In the genomic region with DNA sequence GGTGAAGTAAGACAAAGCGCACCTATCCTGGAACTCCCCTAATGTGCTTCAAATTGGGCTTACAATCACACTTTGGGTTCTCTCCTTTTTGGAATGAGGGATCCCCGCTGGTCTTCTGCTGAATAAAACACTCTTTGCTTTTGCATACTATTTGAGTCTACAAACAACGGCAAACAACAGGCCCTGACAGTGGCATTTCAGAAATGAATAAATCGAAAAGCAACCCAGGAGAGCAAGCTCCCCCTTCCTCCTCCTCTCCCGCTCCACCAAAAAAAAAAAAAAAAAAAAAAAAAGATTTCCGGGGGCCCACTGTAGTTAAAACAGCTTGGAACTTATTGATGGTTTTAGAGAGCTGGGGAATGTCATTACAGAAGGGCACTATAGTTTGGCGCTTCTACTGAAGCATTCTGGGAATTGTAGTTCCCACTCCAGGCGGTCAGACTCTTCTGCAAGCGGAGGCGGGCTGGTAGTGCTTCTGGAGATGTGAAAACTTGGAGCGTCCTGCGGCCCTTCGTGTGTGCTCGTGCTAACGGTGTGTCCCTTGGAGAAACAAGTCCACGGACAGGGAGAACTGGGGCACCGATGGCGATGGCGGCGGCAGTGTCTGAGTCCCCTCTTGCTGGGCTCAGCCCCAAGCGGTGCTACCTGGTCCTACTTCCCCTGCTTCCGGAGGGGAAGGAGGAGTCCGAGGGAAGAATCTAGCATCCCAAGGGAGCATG, we compare ENCODE assay signal across 8 mouse cellular contexts. TPM values are rescaled to one million over a fixed set of nuclear protein-coding genes. Genes with fewer than 3 reads are reported as not detected.
A peak's percentile ranks its signal among the peaks of the same experiment; 100 is the strongest.
DNase-seq lines count a peak whose midpoint lies in the region; ATAC-seq lines count a peak whose summit lies in the region.

Gene Zfp114, plus strand, starts transcription at position 443 of the 719 bp plus-strand sequence.

- H3K36me3 ChIP-seq in embryonic facial prominence, embryonic 12.5 days, result no peaks in the 10 kb centered on the region
- no peaks in the 10 kb centered on the region for H3K36me3 ChIP-seq in limb, embryonic 10.5 days
- no peaks in the 10 kb centered on the region for H3K36me3 ChIP-seq in midbrain, embryonic 10.5 days

- peak within 1 kb of the TSS; percentile 51 for H3K4me2 ChIP-seq in embryonic facial prominence, embryonic 12.5 days (replicated peaks)

- ATAC-seq in embryonic facial prominence, embryonic 12.5 days (ENCODE audit: insufficient number of reproducible peaks, insufficient read depth, low FRiP score, low TSS enrichment), result peak; percentile 82

- H3K4me1 ChIP-seq in embryonic facial prominence, embryonic 12.5 days, result no peaks in the 10 kb centered on the region
- H3K4me1 ChIP-seq in limb, embryonic 10.5 days, result no peaks in the 10 kb centered on the region
- H3K4me1 ChIP-seq in midbrain, embryonic 10.5 days, result peaks cover 7% of the 10 kb centered on the region; the same call in 1 of the 2 replicates

- DNase-seq in heart, adult 11 months, result peak; percentile 91
- no peak for DNase-seq in heart, postnatal 25 days (ENCODE audit: low spot score)
- peak; percentile 8 to 9 for DNase-seq in heart, adult 9 months (ENCODE audit: low spot score in 2 of 2)
- DNase-seq in kidney, adult 8-10 months, result peak; percentile 31 to 36
- peak; percentile 87 for DNase-seq in limb, embryonic 10.5 days (ENCODE audit: low spot score)
- peak; percentile 83 for DNase-seq in midbrain, embryonic 10.5 days (ENCODE audit: low spot score)
- DNase-seq in right cerebral cortex, postnatal 4 days, result peak; percentile 83

- H3K27ac ChIP-seq in embryonic facial prominence, embryonic 12.5 days, result peak within 1 kb of the TSS; percentile 60; the same call in 1 of the 2 replicates
- peak within 1 kb of the TSS; percentile 85 for H3K27ac ChIP-seq in limb, embryonic 10.5 days
- H3K27ac ChIP-seq in midbrain, embryonic 10.5 days (replicated peaks), result peak within 1 kb of the TSS; percentile 89

- H3K9ac ChIP-seq in embryonic facial prominence, embryonic 12.5 days, result peak within 1 kb of the TSS; percentile 62

- 12% methylated on average over 23 of the region's 23 CpGs for WGBS in embryonic facial prominence, embryonic 12.5 days
- WGBS in limb, embryonic 10.5 days, result 14% methylated on average over 23 of the region's 23 CpGs
- 16% methylated on average over 23 of the region's 23 CpGs for WGBS in midbrain, embryonic 10.5 days

- H3K9me3 ChIP-seq in embryonic facial prominence, embryonic 12.5 days, result no peaks in the 10 kb centered on the region
- no peaks in the 10 kb centered on the region for H3K9me3 ChIP-seq in limb, embryonic 10.5 days (replicated peaks)
- 0 out of 2 replicates have a peak, but pooled peaks cover 9% of the 10 kb centered on the region for H3K9me3 ChIP-seq in midbrain, embryonic 10.5 days (replicated peaks)

- H3K27me3 ChIP-seq in embryonic facial prominence, embryonic 12.5 days, result no peaks in the 10 kb centered on the region
- no peaks in the 10 kb centered on the region for H3K27me3 ChIP-seq in limb, embryonic 10.5 days (ENCODE audit: low read depth, poor library complexity, severe bottlenecking)
- no peaks in the 10 kb centered on the region for H3K27me3 ChIP-seq in midbrain, embryonic 10.5 days (ENCODE audit: low read depth, poor library complexity, severe bottlenecking)

- H3K4me3 ChIP-seq in embryonic facial prominence, embryonic 12.5 days, result peak within 1 kb of the TSS; percentile 51
- peak within 1 kb of the TSS; percentile 59 for H3K4me3 ChIP-seq in limb, embryonic 10.5 days
- peak within 1 kb of the TSS; percentile 64 for H3K4me3 ChIP-seq in midbrain, embryonic 10.5 days

- intact Hi-C loops in heart, postnatal 25 days (cut with DNase I), result no loop called here

RNA-seq across cellular contexts. Expression of gene Zfp114, which starts in this region (rescaled TPM):
- total RNA-seq in heart, postnatal 25 days (2021), result under 1 TPM; 0.14 to 0.44 TPM
- polyA plus RNA-seq in embryonic facial prominence, embryonic 12.5 days (2016; fragmentation: Nextera tagmentation; extraction: Ambion mirVana), result 7.5 and 7.6 TPM in 2 replicates
- polyA plus RNA-seq in limb, embryonic 10.5 days (2016; fragmentation: Nextera tagmentation; extraction: Ambion mirVana), result 5.0 and 5.6 TPM in 2 replicates
- polyA plus RNA-seq in midbrain, embryonic 10.5 days (2016; fragmentation: Nextera tagmentation; extraction: Ambion mirVana), result 5.2 and 5.4 TPM in 2 replicates
